Mouse (Mus musculus) cortical plate, adult 2 months (tissue): Measurements from ENCODE around the gene Ptch2. TPM values are rescaled to one million over a fixed set of nuclear protein-coding genes. Genes with fewer than 3 reads are reported as not detected.

Experiments
- H3K27ac ChIP-seq: fragments of 200-500 bp; 2 replicates; pipeline ENCODE4 v1.5.1; 2012; ENCODE audit warnings: low read length, control low read depth, inconsistent platforms; ENCODE audit not compliant: insufficient read depth
- H3K4me1 ChIP-seq: fragments of 200-500 bp; 2 replicates; pipeline ENCODE4 v1.6.1; 2011; ENCODE audit warnings: low read length; ENCODE audit not compliant: control insufficient read depth, insufficient read depth
- H3K4me3 ChIP-seq: fragments of 200-500 bp; 2 replicates; pipeline ENCODE4 v1.5.1; 2011; ENCODE audit warnings: mild to moderate bottlenecking, low read length, control low read depth; ENCODE audit not compliant: insufficient read depth
- CTCF ChIP-seq: fragments of 200-500 bp; IDR thresholded peaks from 2 replicates; pipeline ENCODE4 v1.5.1; 2011; ENCODE audit warnings: mild to moderate bottlenecking, control low read depth, low read length; ENCODE audit not compliant: insufficient read depth; ENCODE audit errors: extremely low read depth
- POLR2A ChIP-seq: fragments of 200-500 bp; IDR thresholded peaks from 2 replicates; pipeline ENCODE4 v1.6.1; 2011; ENCODE audit warnings: mild to moderate bottlenecking, low read length, control low read depth; ENCODE audit not compliant: insufficient read depth; ENCODE audit errors: extremely low read depth
- polyA plus RNA-seq: library from polyadenylated mRNA; depleted of rRNA; stranded (reverse); fragments of >200 nt; gene quantifications from 2 replicates; pipeline ENCODE4 v1.2.3, GENCODE M21; 2012; rRNA removed

The Ptch2 gene
- polyA plus RNA-seq, 1 experiment: 1.8 TPM

DNA sequence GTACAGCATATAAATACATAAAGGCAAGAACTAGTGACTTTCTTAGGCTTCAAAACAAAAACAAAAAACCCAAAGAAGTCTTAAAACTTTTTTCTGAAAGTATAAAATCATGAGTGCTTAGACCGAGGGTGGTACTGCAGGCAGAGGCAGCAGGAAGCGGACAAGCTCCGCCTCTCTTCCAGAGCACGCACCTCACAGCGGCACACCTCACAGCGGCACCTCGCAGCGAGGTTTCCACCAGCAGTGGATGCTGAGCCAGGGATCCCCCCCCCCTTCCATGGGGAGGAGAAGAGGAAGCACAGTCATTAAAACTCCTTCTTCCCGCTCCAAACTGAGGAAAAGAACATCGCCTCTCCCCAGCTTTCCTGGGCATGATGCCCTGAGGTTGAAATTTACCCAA is 63.8 kb downstream of the Ptch2 start:
- Histone ChIP-seq H3K4me3 (no peak overlapping the region), H3K4me1 (no peaks in the 10 kb centered on the region), H3K27ac (no peak overlapping the region)
- TF ChIP-seq CTCF (no peak), POLR2A (no peak)

- H3K4me1 ChIP-seq: no peaks in the 10 kb centered on the region
- H3K4me3 ChIP-seq: no peak overlapping the region
- TF ChIP-seq POLR2A (no peak), CTCF (no peak)
- H3K27ac ChIP-seq: no peak overlapping the region
These were observed 65.3 kb downstream of the Ptch2 start for GRCm38 (mm10) chr4:117161183-117161582.

Other genes with a start within 250 kb of the Ptch2 start
- gene Zswim5, start 218.7 kb upstream of the Ptch2 start, polyA plus RNA-seq: 6.0 and 6.3 TPM in 2 replicates
- gene Urod, start 101.7 kb upstream of the Ptch2 start, polyA plus RNA-seq: 68.1 and 73.8 TPM in 2 replicates
- gene Hectd3, start 100.8 kb upstream of the Ptch2 start, polyA plus RNA-seq: 44.6 and 50.1 TPM in 2 replicates
- 19.0 and 20.2 TPM in 2 replicates for gene Eif2b3, start 76.7 kb upstream of the Ptch2 start, polyA plus RNA-seq
- gene Btbd19, start 29.6 kb downstream of the Ptch2 start, polyA plus RNA-seq: 14.6 and 14.9 TPM in 2 replicates
- 0.68 and 1.8 TPM in 2 replicates for gene Tctex1d4, start 30.7 kb downstream of the Ptch2 start, polyA plus RNA-seq
- 16.0 and 19.5 TPM in 2 replicates for gene Plk3, start 37.9 kb downstream of the Ptch2 start, polyA plus RNA-seq
- gene Rps8, start 60.2 kb downstream of the Ptch2 start, polyA plus RNA-seq: 499 and 554 TPM in 2 replicates
- gene Kif2c, start 86.6 kb downstream of the Ptch2 start, polyA plus RNA-seq: 0.40 and 0.54 TPM in 2 replicates
- 4.8 and 6.1 TPM in 2 replicates for gene Tmem53, start 155.9 kb downstream of the Ptch2 start, polyA plus RNA-seq
- gene Armh1, start 156.1 kb downstream of the Ptch2 start, polyA plus RNA-seq: 0.38 and 0.67 TPM in 2 replicates